In genomic region chr6:86335860-86336259, GRCm38 (mm10) we compare ENCODE assay signal across 17 mouse cellular contexts.
"Had no signal": no experiment of that assay in that cellular context is flagged by ENCODE, and none has a peak within 500 bp of the region (broad histone marks: within the 10 kb centered on the region; RNA-seq: fewer than 3 reads in every experiment).

No protein-coding gene starts in this region.

- H3K9ac ChIP-seq: lung, embryonic 15.5 days; midbrain, embryonic 13.5 days; midbrain, embryonic 15.5 days; neural tube, embryonic 12.5 days; stomach, embryonic 15.5 days had no signal

- H3K27me3 ChIP-seq: lung, embryonic 15.5 days; midbrain, embryonic 13.5 days; midbrain, embryonic 15.5 days; neural tube, embryonic 12.5 days; stomach, embryonic 15.5 days had no signal

- H3K36me3 ChIP-seq: lung, embryonic 15.5 days; midbrain, embryonic 13.5 days; midbrain, embryonic 15.5 days; neural tube, embryonic 12.5 days; stomach, embryonic 15.5 days had no signal

- ATAC-seq: lung, postnatal 0 days; midbrain, embryonic 13.5 days; midbrain, embryonic 15.5 days had no signal

- H3K4me2 ChIP-seq: lung, embryonic 15.5 days; midbrain, embryonic 11.5 days; midbrain, embryonic 13.5 days; midbrain, embryonic 15.5 days; neural tube, embryonic 12.5 days; stomach, embryonic 15.5 days had no signal

- H3K4me3 ChIP-seq: lung, embryonic 15.5 days; megakaryocyte, embryonic 14.5 days; midbrain, embryonic 13.5 days; midbrain, embryonic 15.5 days; neural tube, embryonic 12.5 days; stomach, embryonic 15.5 days had no signal

- DNase-seq: lung, adult 2 months; lung, postnatal 14 days; lung, postnatal 36 days; right cerebral cortex, postnatal 14 days; thymus, adult 2 months; thymus, postnatal 25 days; thymus, postnatal 4 days had no signal

- H3K27ac ChIP-seq: lung, embryonic 15.5 days; macrophage; midbrain, embryonic 13.5 days; midbrain, embryonic 15.5 days; neural tube, embryonic 12.5 days; stomach, embryonic 15.5 days; stomach, postnatal 0 days had no signal

- H3K9me3 ChIP-seq: lung, embryonic 15.5 days; midbrain, embryonic 13.5 days; midbrain, embryonic 15.5 days; neural tube, embryonic 12.5 days; stomach, embryonic 15.5 days had no signal

- H3K4me1 ChIP-seq: megakaryocyte, embryonic 14.5 days; midbrain, embryonic 13.5 days; midbrain, embryonic 15.5 days; neural tube, embryonic 12.5 days; stomach, embryonic 15.5 days had no signal
